Mouse (Mus musculus) adrenal gland, postnatal 36 days (tissue): ENCODE results near the gene Hdhd5. TPM values are rescaled to one million over a fixed set of nuclear protein-coding genes. Genes with fewer than 3 reads are reported as not detected.

ENCODE experiments used
- DNase-seq, 2 experiments: peaks; one replicate each; pipeline ENCODE4 v3.0.0; 2021; ENCODE audit warnings: mixed read lengths in 1 of 2
- total RNA-seq, 2 experiments: library from RNA; stranded (reverse); gene quantifications; 2 replicates each; pipeline ENCODE4 v1.2.3; 2021

The Hdhd5 gene
- total RNA-seq, 2 experiments from 2014 or later: 25.3 to 32.1 TPM

DNA sequence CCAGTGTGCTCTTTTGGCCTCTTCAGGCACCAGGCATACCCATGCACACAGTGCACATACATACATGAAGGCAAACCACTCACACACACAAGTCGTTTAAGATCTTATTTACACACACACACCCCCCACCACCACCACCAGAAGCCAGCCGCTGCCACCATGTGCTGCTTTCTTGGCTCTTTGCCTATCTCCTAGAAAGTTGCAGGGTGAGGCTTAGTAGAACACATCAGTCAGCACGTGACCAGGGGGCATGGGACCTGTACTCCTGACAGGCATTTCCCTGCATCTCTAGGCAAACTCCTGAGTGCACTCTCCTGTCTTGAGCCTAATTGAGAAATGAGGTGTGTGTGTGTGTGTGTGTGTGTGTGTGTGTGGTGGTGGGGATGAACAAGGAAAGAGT lies 46.1 kb downstream of the Hdhd5 start:
- DNase-seq: no peak

GRCm38 (mm10) chr6:120483211-120483626 lies 47.9 kb downstream of the Hdhd5 start:
- DNase-seq: peak; percentile 55 to 73

- peak in 1 of 2 experiments; percentile 31 for DNase-seq
Measured at GRCm38 (mm10) chr6:120482756-120483155, 48.4 kb downstream of the Hdhd5 start.

DNA sequence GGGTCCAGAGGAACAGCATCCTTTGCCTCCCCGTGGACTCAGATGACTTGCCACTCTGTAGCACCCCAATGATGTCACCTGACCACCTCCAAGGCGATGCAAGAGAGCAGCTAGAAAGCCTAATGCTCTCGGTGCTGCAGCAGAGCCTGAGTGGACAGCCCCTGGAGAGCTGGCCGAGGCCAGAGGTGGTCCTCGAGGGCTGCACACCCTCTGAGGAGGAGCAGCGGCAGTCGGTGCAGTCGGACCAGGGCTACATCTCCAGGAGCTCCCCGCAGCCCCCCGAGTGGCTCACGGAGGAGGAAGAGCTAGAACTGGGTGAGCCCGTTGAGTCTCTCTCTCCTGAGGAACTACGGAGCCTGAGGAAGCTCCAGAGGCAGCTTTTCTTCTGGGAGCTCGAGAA lies 49.1 kb downstream of the Hdhd5 start:
- no peak for DNase-seq

DNA sequence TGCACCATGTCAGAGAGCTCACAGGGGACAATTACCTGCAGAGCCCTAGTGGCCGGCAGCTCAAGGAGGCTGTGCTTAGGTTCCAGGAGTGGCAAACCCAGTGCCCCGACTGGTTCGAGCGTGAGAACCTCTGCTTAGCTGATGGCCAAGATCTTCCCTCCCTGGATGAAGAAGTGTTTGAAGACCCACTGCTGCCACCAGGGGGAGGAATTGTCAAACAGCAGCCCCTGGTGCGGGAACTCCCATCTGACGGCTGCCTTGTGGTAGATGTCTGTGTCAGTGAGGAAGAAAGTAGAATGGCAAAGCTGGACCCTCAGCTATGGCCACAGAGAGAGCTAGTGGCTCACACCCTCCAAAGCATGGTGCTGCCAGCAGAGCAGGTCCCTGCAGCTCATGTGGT lies 49.6 kb downstream of the Hdhd5 start:
- DNase-seq: peak in 1 of 2 experiments; percentile 43

DNA sequence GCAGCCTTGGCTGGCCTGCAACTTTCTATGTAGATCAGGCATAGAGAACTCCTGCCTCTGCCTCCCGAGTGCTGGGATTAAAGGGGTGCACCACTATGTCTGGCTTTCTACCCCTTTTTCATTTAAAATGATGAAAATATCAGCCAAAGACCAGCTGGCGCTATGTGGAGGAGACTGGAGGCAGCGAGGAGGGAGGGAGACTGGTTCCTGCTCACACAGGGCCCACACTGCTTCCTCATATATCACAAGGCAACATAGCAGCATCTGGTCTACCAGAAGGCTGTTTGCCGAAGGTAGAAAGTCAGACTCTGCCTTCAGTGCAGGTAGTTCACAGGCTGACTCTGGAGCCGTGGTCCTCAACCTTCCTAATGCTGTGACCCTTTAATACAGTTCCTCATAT lies 50.8 kb downstream of the Hdhd5 start:
- DNase-seq: no peak

DNA sequence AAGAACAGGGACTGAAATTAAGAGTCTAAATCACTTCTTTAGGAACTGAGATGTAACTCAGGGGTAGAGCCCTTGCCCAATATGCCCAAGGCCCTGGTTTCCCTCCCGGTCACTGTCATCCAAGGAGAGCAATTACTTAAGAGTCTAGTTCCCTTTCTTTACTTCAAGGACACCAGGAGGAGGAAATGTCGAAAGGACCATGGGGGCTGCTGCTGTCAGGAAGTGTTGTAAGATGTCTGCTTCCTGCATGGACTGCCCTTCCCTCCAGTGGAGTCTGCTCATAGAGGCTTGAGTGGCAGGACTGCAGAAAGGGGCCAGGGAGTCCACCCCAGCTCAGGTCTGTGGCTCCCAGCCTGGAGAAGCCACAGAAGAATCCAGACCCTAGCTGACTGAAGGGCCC lies 51.8 kb downstream of the Hdhd5 start:
- no peak for DNase-seq

DNA sequence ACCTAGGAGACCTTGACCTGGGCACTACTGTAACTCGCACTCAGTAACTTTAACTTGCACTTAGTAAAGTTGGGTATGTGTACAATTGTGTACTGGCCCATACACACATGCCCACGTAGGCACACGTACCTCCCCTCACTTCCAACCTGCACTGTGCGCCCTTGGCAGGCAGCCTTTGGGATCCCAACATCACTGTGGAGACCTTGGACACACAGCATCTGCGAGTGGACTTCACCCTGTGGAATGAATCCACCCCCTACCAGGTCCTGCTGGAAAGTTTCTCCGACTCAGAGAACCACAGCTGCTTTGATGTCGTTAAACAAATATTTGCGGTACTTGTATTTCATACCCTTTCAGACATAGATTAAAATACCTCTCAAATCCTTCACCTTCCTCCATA lies 55.8 kb downstream of the Hdhd5 start:
- DNase-seq: no peak

DNA sequence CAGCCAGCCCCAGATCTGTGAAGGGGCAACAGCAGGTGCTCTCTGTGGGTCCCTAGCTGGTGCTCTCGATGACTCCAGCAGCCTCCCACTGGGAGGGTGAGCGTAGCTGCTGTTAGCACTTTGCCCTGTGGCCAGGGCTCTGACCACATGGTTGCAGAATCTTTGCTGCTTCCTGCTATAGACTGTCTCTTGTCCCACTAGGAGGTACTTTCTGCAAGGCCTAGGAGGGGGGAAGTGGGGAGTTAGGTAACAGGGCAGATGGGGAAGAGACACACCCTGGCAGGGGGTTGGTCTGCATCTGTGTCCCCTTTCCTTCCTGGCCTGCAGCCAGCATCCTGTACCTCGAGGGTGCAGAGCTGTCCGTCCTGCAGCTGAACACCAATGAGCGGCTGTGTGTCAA lies 57.7 kb downstream of the Hdhd5 start:
- no peak for DNase-seq

DNA sequence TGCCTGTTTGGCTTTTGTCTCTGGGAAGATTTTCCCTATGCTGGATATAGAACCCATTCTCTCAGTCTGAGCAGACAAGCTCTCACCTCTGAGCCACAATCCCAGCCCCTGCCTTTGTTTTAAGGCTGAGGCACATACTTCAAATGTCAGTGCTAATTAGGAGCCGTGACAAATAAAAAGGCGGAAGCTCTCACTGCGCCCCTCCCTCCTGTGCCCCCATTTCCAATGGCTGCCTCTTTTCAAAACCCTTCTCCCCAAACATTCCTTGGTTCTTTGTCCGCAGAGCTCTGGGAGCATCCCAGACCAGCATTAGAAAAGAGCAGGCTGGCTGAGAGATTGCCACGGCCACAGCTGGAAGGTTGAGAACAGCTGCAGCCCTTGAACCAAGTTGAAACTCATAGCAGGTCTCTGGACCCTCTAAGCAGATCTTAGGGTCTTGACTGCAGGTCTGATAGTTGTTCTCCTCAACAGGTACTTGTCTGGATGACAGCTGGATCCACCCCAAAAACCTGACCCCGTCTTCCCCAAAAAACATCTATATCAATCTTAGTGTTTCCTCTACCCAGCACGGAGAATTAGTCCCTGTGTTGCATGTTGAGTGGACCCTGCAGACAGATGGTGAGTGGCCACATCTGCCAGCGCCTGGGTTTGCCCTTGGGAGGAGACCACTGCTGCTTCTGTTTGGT lies 58.5 kb downstream of the Hdhd5 start:
- no peak for DNase-seq

- no peak for DNase-seq
Measured at GRCm38 (mm10) chr6:120471991-120472441, 59.1 kb downstream of the Hdhd5 start.

DNA sequence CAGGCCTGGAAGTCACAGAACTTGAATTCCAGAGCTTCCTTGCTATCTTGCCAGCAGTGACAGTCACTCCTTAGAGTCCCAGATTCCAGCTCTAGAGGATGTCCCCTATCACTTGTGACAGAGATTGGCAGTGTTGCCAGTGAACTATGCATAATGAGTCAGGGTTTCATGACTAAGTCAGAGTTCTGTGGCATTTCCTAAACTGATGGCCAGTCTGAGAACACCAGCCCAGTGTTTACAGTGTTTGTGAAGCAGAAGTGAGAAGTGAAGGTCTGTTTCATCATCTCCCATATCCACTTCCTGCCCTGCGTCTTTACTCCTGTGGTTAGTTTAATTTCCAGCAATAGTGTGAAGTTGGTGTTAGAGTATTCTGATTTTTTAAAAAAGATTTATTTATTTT lies 60.5 kb downstream of the Hdhd5 start:
- DNase-seq: peak; percentile 41 to 48

DNA sequence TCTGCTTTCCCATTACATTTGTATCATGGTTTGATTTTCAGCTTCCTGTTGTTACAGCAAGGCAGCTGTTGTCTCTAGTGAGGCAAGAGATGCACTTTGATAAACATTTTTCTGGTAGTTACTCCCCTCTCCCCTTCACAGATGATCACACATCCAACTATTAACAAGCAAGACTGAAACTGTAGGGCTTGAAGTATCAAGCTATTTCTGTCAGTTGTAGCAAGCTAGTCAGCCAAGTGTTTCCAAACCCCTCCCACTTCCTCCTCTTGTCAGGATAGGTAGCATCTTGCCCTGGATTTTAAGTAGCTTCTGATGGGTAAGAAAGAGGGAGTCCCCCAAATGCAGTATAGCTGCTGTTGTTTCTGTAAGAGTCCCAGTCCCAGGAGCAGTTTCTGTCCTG lies 61.3 kb downstream of the Hdhd5 start:
- DNase-seq: no peak

DNA sequence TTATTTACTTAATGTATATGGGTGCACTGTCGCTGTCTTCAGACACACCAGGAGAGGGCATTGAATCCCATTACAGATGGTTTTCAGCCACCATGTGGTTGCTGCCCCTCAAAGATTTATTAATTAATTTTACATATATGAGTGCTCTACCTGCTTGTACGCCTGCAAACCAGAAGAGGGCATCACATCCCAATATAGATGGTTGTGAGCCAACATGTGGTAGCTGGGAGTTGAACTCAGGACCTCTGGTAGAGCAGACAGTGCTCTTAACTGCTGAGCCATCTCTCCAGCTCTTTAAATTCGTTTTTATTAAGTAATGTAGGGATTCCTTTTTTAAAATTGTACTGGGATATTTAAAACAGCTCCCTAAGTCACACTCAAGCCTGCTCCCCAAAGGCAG lies 61.9 kb downstream of the Hdhd5 start:
- DNase-seq: no peak

- DNase-seq: no peak
Measured at GRCm38 (mm10) chr6:120468259-120468658, 62.9 kb downstream of the Hdhd5 start.

GRCm38 (mm10) chr6:120466609-120467329 lies 64.3 kb downstream of the Hdhd5 start:
- no peak for DNase-seq

DNA sequence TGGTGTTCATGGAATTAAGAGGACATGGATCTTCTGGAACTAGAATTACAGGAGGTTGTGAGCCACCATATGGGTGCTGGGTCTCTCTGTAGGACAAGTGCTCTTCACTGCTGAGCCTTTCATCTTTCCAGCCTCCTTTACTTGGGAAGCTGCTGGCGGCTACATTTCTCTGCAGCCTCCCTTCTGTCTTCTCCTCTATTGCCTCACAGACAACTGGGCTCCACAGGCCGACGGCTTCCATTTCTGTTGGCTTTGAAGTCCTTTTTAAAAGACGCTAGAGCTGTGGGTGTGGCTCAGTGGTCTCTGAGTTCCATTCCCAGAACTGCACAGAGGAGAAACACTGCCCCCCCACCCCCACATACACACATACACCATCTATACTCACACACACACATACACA lies 65.7 kb downstream of the Hdhd5 start:
- DNase-seq: no peak

DNA sequence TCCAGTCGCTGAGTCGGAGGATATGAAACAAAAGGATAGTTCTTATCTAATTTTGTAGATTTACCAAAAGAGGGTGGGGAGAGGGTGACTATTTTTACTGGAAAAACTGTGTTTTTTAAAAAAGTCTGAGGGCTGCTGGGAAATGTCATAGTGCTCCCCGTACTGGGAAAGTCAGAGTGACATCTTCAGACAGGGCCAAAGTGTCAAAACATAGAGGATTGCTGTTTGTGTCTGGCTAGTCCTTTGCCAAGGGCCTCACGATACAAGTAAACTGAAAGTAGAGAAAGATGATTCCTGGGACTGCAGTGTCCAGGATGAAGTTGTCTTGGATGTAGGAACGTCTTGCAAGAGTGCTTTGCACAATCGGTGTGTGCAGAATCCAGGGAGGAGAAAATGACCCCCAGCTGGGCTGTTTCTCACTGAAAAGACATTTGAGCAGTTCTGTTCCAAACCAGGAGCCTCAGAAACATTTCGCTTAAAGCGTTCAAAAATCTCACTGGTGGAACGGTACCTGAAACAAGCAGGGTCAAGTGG lies 66.6 kb downstream of the Hdhd5 start:
- no peak for DNase-seq

- DNase-seq: peak in 1 of 2 experiments; percentile 46
Measured at GRCm38 (mm10) chr6:120463884-120464283, 67.2 kb downstream of the Hdhd5 start.

GRCm38 (mm10) chr6:120463086-120463871 lies 67.8 kb downstream of the Hdhd5 start, which contains the start of gene Il17ra:
Gene Il17ra (plus strand): TSS chr6:120463247.
- peak; percentile 83 to 88 for DNase-seq

GRCm38 (mm10) chr6:120462251-120462650 lies 68.9 kb downstream of the Hdhd5 start:
- DNase-seq: no peak

GRCm38 (mm10) chr6:120461217-120461616 lies 69.9 kb downstream of the Hdhd5 start:
- DNase-seq: no peak
